Mouse (Mus musculus): ENCODE measurements around the gene Gm20547. TPM values are rescaled to one million over a fixed set of nuclear protein-coding genes. Genes with fewer than 3 reads are reported as not detected.
"Not testable (repeated sequence)": the region's sequence is repeated elsewhere in the genome, so short reads cannot be mapped to it uniquely, and the experiment has no call there.

Gm20547 gene
- total RNA-seq (2015): not detected in 2 replicates
- 0.41 TPM in 1 of 2 replicates, not detected in the other for total RNA-seq (2017)

GRCm38 (mm10) chr17:34881683-34882310 lies at the start of gene Gm20547:
Gene Gm20547, minus strand, starts transcription at chr17:34882042.
- no peak for ATAC-seq (ENCODE audit: poor library complexity, severe bottlenecking)

GRCm38 (mm10) chr17:34931061-34931734 lies 49.4 kb upstream of the Gm20547 start, which contains the start of gene Neu1:
Gene Neu1, plus strand, starts transcription at chr17:34931253.
- ATAC-seq (ENCODE audit: poor library complexity, severe bottlenecking): peak; percentile 92

GRCm38 (mm10) chr17:34928841-34929240 lies 47.0 kb upstream of the Gm20547 start:
- no peak for ATAC-seq (ENCODE audit: poor library complexity, severe bottlenecking)

GRCm38 (mm10) chr17:34927306-34928019 lies 45.6 kb upstream of the Gm20547 start:
- ATAC-seq (ENCODE audit: poor library complexity, severe bottlenecking): no peak

- no peak for ATAC-seq (ENCODE audit: poor library complexity, severe bottlenecking)
Observed at GRCm38 (mm10) chr17:34924258-34924657, 42.4 kb upstream of the Gm20547 start.

- 0 out of 2 replicates have a peak, but pooled peaks have one; percentile 38 for ATAC-seq (ENCODE audit: poor library complexity, severe bottlenecking)
Observed at GRCm38 (mm10) chr17:34922939-34923338, 41.1 kb upstream of the Gm20547 start.

GRCm38 (mm10) chr17:34917188-34917587 lies 35.3 kb upstream of the Gm20547 start:
- ATAC-seq (ENCODE audit: poor library complexity, severe bottlenecking): no peak; the same call in 1 of the 2 replicates

- ATAC-seq (ENCODE audit: poor library complexity, severe bottlenecking): no peak
Observed at GRCm38 (mm10) chr17:34916316-34916715, 34.5 kb upstream of the Gm20547 start.

- peak; percentile 36 for ATAC-seq (ENCODE audit: poor library complexity, severe bottlenecking)
Observed at GRCm38 (mm10) chr17:34915410-34915831, 33.6 kb upstream of the Gm20547 start.

GRCm38 (mm10) chr17:34913930-34914665 lies 32.3 kb upstream of the Gm20547 start, which contains the start of gene Slc44a4:
Gene Slc44a4, plus strand, starts transcription at chr17:34914466.
- ATAC-seq (ENCODE audit: poor library complexity, severe bottlenecking): no peak

- peak; percentile 92 for ATAC-seq (ENCODE audit: poor library complexity, severe bottlenecking)
Observed at GRCm38 (mm10) chr17:34911945-34912351, 30.1 kb upstream of the Gm20547 start.

GRCm38 (mm10) chr17:34910982-34911381 lies 29.1 kb upstream of the Gm20547 start:
- no peak for ATAC-seq (ENCODE audit: poor library complexity, severe bottlenecking)

GRCm38 (mm10) chr17:34902895-34903294 lies 21.1 kb upstream of the Gm20547 start:
- ATAC-seq (ENCODE audit: poor library complexity, severe bottlenecking): no peak

GRCm38 (mm10) chr17:34901948-34902347 lies 20.1 kb upstream of the Gm20547 start:
- not testable (repeated sequence) for ATAC-seq (ENCODE audit: poor library complexity, severe bottlenecking)

- ATAC-seq (ENCODE audit: poor library complexity, severe bottlenecking): not testable (repeated sequence)
Observed at GRCm38 (mm10) chr17:34900826-34901225, 19.0 kb upstream of the Gm20547 start.

- no peak for ATAC-seq (ENCODE audit: poor library complexity, severe bottlenecking)
Observed at GRCm38 (mm10) chr17:34899890-34900243, 18.0 kb upstream of the Gm20547 start.

- ATAC-seq (ENCODE audit: poor library complexity, severe bottlenecking): no peak
Observed at GRCm38 (mm10) chr17:34899053-34899889, 17.4 kb upstream of the Gm20547 start.

GRCm38 (mm10) chr17:34898706-34899052 lies 16.8 kb upstream of the Gm20547 start:
- no peak for ATAC-seq (ENCODE audit: poor library complexity, severe bottlenecking)

- peak; percentile 45 for ATAC-seq (ENCODE audit: poor library complexity, severe bottlenecking)
Observed at GRCm38 (mm10) chr17:34898160-34898586, 16.3 kb upstream of the Gm20547 start, which contains the start of the genes C2 and Ehmt2. Gene C2, minus strand, starts transcription at chr17:34898265. Gene Ehmt2, plus strand, starts transcription at chr17:34898469.
